Mouse (Mus musculus): ENCODE results near the gene Cep44.

The Cep44 gene

DNA sequence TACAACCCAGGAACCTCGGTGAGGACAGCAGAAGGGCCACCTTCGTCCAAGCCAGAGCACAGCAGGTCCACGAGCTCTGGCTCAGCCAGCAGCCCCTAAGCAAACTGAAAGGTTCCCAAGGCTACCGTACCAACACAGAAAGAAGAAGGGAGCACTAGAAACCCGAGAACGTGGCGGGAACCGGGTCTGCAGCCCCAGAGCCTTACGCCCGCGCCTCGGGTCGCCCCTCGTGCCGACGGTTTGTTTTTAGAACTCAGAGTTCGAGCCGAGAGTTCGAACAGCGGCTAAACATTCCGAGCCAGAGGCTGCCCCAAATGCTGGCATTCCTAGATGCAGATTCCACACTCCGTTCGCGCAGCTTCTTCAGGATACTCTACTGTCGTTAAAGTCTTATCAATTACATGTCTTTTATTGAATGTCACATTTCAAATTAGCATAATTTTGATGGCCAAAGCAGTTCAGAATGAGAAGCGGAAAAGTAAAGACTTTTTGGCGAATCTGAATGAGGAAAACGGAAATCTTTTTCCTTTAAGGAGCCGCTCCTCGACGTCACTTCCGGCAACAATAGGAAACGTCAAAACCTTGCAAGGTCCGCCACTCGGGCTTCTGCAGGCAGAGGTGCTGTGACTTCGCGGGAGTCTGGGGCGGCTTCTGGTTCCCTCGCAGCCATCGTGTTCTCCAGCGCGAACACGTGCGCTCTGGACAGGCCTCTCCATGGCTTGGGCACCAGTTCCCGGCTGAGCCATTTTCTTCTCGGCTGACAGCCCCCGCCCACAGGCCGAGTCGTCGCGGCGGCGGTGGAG is at the start of gene Cep44, which contains the start of gene Fbxo8:
Cep44 (minus strand) TSS at position 490 of the 803 bp plus-strand sequence.
Fbxo8 (plus strand) TSS at position 533 of the 803 bp plus-strand sequence.
- DNase-seq (ENCODE audit: low read depth, low spot score), result peak; percentile 81

DNA sequence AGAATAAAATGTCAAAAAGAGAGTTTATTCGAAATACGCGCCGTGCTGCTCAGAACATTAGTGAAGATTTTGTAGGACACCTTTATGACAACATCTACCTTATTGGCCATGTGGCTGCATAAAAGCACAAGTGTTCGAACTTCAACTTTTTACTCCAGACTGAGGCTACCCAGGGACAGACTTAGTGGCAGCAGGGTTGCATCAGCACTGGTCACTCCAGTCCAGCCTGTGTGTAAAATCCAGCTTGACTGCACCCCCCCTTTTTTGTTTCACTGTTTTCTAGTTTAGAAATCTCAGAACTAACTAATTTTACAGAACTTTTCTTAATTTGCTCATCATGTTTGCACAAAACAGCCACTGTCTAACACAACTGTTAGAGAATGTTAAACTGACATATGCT is 40.7 kb upstream of the Cep44 start:
- DNase-seq (ENCODE audit: low read depth, low spot score), result no peak

DNA sequence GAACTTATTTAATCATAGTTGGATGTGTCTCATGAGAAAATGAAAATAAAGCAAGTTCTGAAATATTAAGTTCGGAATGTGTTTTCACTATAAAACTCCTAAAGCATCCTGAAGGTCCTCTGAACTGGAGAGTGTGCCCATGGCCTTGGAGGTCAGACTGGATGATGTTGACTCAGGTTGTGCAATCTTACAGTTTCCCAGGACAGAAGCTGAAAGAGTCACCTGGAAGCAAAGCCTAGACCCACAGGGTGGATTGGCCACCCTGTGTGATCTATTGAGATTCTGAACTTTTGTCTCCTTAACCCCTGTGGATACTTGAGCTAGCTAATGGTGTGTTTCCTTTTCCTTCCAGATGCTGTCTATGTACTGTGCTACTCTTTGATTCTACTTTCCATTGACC is 40.2 kb upstream of the Cep44 start:
- DNase-seq (ENCODE audit: low read depth, low spot score), result no peak

GRCm38 (mm10) chr8:56589004-56589403 is 38.2 kb upstream of the Cep44 start:
- no peak for DNase-seq (ENCODE audit: low read depth, low spot score)

DNA sequence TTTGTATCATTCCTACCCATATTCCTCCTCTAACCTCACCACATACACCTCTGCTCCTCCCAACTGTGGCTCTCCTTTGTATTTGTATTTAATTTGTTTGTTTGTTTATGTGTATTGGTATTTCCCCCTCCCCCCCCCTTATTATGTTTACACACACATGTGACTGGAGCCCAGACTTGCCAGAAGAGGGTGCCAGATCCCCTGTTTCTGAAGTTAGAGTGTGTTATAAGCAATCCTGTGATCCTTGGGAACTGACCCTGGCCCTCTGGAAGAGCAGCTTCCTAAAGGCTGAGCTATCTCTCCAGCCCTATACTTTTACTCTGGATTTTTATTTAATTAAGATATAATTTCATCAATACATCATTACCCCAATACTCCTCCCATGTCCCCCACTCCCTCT is 32.0 kb upstream of the Cep44 start:
- DNase-seq (ENCODE audit: low read depth, low spot score), result no peak

GRCm38 (mm10) chr8:56580918-56581317 is 30.1 kb upstream of the Cep44 start:
- no peak for DNase-seq (ENCODE audit: low read depth, low spot score)

DNA sequence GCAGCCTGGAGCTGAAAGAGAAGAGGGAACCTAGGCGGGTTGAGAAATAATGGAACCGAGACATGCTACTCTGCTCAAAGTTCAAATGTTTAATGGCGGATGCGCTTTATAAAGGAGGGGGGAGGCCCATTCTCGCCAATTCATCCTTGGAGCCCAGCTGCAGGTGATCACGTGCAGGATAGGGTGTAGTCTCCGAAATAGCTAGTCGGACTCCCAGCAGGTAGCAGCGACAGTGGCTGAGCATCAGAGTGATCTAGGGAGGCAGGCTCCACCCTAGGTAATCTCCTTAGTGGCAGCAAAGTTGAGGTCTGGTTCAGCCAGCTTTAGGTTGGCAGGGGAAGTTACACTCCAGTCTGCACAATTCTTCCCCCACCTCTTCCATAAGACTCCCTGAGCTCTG is 16.0 kb upstream of the Cep44 start:
- no peak for DNase-seq (ENCODE audit: low read depth, low spot score)

GRCm38 (mm10) chr8:56564399-56565047 is 13.7 kb upstream of the Cep44 start:
- DNase-seq (ENCODE audit: low read depth, low spot score), result no peak

DNA sequence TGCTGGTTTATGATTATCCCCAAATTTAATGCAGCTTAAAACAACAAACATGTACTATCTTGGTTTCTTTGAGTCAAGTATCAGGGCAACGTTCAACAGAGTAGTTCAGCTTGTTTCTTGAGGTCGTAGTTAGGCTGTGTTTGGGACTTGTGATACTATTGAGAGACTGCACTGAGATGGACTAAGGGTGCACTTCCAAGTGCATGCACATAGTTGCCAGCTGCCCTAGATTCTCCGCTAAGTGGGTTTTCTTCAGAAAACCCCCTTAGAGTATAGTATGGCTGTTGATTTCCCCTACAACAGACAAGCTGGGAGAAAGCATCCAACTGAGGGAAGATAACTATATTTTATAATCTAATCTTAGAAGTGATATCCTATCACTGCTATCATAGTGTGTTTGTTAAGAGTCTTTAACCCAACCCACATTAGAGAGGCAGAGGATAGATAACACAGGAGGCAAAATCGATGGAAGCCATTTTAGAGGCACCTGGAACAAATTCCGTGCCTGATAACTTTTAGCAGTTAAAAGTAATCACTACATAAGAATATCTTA is 1.8 kb upstream of the Cep44 start:
- DNase-seq (ENCODE audit: low read depth, low spot score), result no peak

DNA sequence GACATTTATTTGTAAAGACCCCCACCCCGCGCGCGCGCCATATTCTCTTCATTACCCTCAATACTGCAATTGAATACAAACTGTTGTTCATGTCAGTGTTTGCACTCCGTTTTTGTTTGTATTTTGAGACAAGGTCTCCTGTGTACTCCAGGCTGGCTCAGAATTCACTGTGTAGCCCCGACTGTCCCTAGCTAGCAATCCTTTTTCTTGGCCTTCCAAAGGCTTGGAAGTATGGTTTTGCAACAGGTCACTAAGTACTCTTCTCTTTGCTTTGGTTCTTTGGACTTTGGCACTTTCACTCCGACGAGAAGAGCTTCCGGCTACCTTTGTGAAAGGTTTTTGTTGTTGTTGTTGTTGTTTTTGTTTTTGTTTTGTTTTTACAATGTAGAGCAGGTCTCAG is 1.2 kb upstream of the Cep44 start:
- DNase-seq (ENCODE audit: low read depth, low spot score), result no peak

- peak; percentile 91 for DNase-seq (ENCODE audit: low read depth, low spot score)
Observed at GRCm38 (mm10) chr8:56551361-56551852, 560 bp upstream of the Cep44 start.

- no peak for DNase-seq (ENCODE audit: low read depth, low spot score)
Observed at GRCm38 (mm10) chr8:56547866-56548265, 3.0 kb downstream of the Cep44 start.

- no peak for DNase-seq (ENCODE audit: low read depth, low spot score)
Observed at GRCm38 (mm10) chr8:56540706-56541105, 10.1 kb downstream of the Cep44 start.

GRCm38 (mm10) chr8:56530359-56530758 is 20.5 kb downstream of the Cep44 start:
- peak; percentile 22 for DNase-seq (ENCODE audit: low read depth, low spot score)

DNA sequence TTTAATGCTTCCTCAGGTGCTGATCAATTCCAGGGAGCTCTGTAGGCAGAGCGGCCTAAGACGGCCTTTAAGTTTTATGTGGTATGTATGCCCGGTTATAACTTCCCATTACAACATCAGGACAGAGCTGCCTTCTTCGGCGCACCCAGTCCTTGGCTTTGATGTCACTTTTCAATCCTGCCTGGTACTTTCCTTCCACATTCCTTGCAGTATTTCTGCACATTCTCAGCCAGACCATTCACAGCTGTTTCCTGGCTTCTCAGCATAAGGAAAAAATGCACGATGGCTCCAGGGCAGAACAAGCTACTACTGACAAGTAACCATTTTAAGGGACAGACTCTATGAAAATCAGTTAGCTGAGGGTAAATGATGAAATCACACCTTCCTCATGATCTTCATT is 22.0 kb downstream of the Cep44 start:
- DNase-seq (ENCODE audit: low read depth, low spot score), result no peak

DNA sequence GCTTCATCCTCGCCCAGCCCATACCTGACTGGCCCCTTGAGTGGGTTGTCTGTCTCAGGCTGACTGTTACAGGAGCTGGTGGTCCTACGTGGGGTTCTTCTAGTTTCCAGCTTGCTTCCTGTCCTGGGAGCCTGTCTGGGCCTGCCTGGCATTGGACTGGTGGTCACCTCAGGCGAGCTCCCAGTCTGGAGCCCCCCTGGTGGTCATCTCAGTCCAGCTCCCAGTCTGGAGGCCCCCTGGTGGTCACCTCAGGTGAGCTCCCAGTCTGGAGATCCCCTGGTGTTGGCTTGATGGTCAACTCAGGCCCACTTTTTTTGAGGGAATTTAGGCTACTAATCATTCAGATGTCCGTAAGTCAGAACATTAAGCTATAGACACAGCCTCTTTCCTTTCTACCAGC is 29.8 kb downstream of the Cep44 start:
- DNase-seq (ENCODE audit: low read depth, low spot score), result no peak

DNA sequence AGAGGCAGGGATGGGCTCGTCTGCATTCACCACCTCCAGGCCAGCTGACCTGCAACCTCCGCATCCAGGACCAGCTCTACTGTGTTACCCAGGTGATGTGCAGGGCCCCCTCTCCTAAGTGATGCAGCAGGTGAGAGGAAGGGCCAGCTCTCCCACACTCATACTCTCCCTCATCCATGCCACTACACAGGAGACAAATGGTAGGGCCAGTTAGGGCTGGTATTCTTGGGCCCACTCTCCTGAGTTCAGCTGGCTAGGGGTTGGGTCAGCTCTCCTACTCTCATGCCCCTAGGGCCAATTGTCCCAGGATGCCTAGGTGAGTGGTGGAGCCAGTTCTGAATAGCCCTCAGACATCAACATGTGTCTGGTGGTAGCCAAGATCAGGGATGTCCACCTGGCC is 30.6 kb downstream of the Cep44 start:
- DNase-seq (ENCODE audit: low read depth, low spot score), result no peak

DNA sequence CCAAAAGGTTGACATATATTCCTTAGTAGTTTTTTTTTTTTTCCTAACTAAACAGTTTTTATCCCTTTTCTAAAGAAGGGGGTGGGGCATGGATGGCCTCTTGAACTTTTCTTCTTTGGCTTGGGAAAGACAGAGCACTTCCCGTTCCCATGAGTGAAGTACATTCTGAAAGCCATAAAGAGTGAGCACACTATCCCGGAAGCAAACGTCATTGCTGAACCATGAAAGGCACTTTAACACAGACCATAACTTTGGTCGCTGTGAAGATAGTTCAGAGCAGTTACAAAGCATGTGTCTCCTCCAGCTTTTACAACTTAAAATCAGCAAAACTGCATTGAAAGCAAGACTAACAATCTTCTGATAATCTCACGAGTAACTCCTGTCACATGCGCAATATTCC is 32.0 kb downstream of the Cep44 start:
- no peak for DNase-seq (ENCODE audit: low read depth, low spot score)

DNA sequence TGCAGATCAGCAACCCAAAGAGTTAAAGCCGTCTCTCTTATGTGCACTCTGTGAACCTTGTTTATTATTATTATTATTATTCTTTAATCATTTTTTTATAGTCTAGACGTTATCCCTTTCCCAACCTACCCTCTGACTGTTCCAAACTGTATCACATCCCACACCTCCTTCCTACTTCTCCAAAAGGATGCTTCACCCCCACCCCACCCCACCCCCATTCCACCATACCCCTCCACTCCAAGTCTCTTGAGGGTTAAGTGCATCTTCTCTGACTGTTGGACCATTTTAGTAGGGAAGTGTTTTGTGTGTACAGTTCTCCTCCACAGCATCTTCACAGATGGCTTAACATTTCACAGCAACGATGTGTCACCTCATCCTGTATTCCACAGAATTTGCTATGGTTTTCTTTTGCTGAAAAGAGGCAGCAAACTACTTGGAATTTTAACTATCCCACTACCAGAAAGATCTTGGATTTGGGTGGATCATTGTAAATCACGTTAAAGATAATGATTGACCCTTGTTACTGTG is 41.8 kb downstream of the Cep44 start:
- DNase-seq (ENCODE audit: low read depth, low spot score), result no peak

DNA sequence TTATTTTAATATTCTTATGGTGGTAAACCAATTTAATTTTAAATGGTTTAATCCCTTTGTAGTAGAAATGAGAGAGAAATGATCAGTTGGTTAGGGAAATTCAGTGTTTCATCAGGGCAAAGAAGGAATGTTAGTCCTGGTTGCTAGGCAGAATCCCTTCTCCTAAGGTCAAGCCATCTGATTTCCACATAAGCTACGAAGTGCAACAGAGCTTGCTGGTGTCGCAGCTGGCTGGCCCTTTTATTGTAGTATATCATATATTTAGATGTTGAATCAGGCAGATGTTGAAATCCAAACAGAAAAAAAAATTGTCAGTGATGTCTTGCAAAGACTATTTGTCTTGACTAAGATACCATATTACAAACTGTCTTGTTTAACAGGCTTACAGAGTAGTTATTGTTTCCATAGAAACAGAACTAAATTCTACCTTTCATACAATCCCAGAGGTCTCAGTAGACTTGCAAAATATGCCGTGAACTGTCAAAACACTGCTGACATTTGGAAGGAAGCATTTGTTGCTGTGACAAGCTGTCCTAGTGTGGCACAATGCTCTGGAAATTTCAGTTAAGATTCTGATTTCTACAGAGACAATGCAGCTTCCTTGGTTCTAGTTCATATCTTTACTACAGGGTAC is 42.4 kb downstream of the Cep44 start:
- no peak for DNase-seq (ENCODE audit: low read depth, low spot score)

- no peak for DNase-seq (ENCODE audit: low read depth, low spot score)
Observed at GRCm38 (mm10) chr8:56501911-56502310, 48.9 kb downstream of the Cep44 start.

DNA sequence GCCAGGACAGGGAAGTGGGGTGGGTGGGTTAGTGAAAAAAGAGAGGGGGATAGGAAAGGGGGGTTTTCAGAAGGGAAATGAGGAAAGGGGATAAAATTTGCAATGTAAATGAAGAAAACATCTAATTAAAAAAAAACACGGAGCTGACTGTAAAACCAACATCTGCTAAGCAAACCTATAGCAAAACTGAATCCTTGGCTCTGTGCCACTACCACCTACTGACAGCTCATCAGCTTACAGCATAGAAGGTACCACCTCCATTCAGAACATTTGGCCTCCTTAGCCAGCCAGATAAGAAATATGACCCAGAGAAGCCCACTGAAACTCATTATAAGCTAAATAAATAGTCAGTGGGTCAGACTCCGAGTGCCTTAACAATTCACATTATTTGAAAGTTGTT is 61.4 kb downstream of the Cep44 start:
- no peak for DNase-seq (ENCODE audit: low read depth, low spot score)

All from skeletal muscle tissue, adult 2 months (tissue).